Mouse (Mus musculus) forebrain, postnatal 0 days (tissue): ENCODE measurements around the gene Enho. TPM values are rescaled to one million over a fixed set of nuclear protein-coding genes. Genes with fewer than 3 reads are reported as not detected.

Source experiments
- ATAC-seq: fragments of 200-750 bp; cut with Nextera tagmentation; 2 replicates; pipeline ENCODE4 v1.8.0; 2017; ENCODE audit warnings: mild to moderate bottlenecking, moderate library complexity
- DNase-seq: peaks from one replicate; pipeline ENCODE4 v3.0.0-alpha.2; 2015
- H3K27ac ChIP-seq: fragments of 300-500 bp; sonication (generic); 2 replicates; pipeline ENCODE4 v1.5.1; 2014; ENCODE audit warnings: low read depth, mild to moderate bottlenecking, antibody characterized with exemption, low read length, moderate library complexity, mixed read lengths
- H3K27me3 ChIP-seq: fragments of 300-500 bp; sonication (generic); 2 replicates; pipeline ENCODE4 v1.6.1; 2014; ENCODE audit warnings: mild to moderate bottlenecking, low read length, mixed read lengths; ENCODE audit not compliant: insufficient read depth
- H3K36me3 ChIP-seq: fragments of 300-500 bp; sonication (generic); 2 replicates; pipeline ENCODE4 v1.6.1; 2014; ENCODE audit warnings: mild to moderate bottlenecking, moderate library complexity; ENCODE audit not compliant: insufficient read depth
- H3K4me1 ChIP-seq: fragments of 300-500 bp; sonication (generic); 2 replicates; pipeline ENCODE4 v1.6.1; 2014; ENCODE audit warnings: antibody characterized with exemption; ENCODE audit not compliant: insufficient read depth
- H3K4me2 ChIP-seq: fragments of 300-500 bp; sonication (generic); 2 replicates; pipeline ENCODE4 v1.6.1; 2014; ENCODE audit warnings: low read depth, mild to moderate bottlenecking, moderate library complexity
- H3K4me3 ChIP-seq: fragments of 300-500 bp; sonication (generic); 2 replicates; pipeline ENCODE4 v1.5.1; 2014; ENCODE audit warnings: low read depth, low read length, mixed read lengths
- H3K9ac ChIP-seq: fragments of 300-500 bp; sonication (generic); 2 replicates; pipeline ENCODE4 v1.6.1; 2014; ENCODE audit warnings: mild to moderate bottlenecking
- H3K9me3 ChIP-seq: fragments of 300-500 bp; sonication (generic); 2 replicates; pipeline ENCODE4 v1.6.1; 2016; ENCODE audit warnings: low read length
- CTCF ChIP-seq: sonication (generic); IDR thresholded peaks from 2 replicates; pipeline ENCODE4 v1.5.1; 2016; ENCODE audit warnings: antibody characterized with exemption, control low read depth, low read depth
- WGBS: fragments of 180-500 bp; shearing (Covaris S2); extraction: QIAGEN DNeasy Blood & Tissue Kit; methylation state at CpG from one replicate; pipeline ENCODE4 v1.1.7; 2014; 5-methylcytosine and 5-hydroxymethylcytosine counted together
- polyA plus RNA-seq: library from polyadenylated mRNA; unstranded; fragments of >200 nt; fragmentation: Nextera tagmentation; extraction: Ambion mirVana; gene quantifications from 2 replicates; pipeline ENCODE4 v1.2.1, GENCODE M21; 2015
- total RNA-seq: library from RNA; depleted of rRNA; stranded (reverse); fragments of >200 nt; gene quantifications from 2 replicates; pipeline ENCODE4 v1.2.3, GENCODE M21; 2014

Gene Enho
- total and polyA plus RNA-seq, 2 experiments from 2014 or later: 106 to 117 TPM

GRCm38 (mm10) chr4:41633001-41633400 lies 7.1 kb downstream of the Enho start:
- ATAC-seq (no peak), DNase-seq (no peak)
- H3K4me3 ChIP-seq: no peak overlapping the region
- TF ChIP-seq CTCF: no peak
- H3K9me3 ChIP-seq: no peaks in the 10 kb centered on the region
- H3K4me2 ChIP-seq: no peak overlapping the region
- H3K36me3 ChIP-seq: no peaks in the 10 kb centered on the region; the same call in 1 of the 2 replicates
- no peaks in the 10 kb centered on the region for H3K27me3 ChIP-seq
- H3K4me1 ChIP-seq: peaks cover 15% of the 10 kb centered on the region
- WGBS: 74% methylated on average over 9 of the region's 9 CpGs
- H3K27ac ChIP-seq: no peak overlapping the region
- H3K9ac ChIP-seq: no peak overlapping the region

- WGBS: 4% methylated on average over 11 of the region's 11 CpGs
- Histone ChIP-seq H3K36me3 (no peaks in the 10 kb centered on the region), H3K27me3 (no peaks in the 10 kb centered on the region), H3K27ac (peak overlapping the region; percentile 66; the same call in 1 of the 2 replicates), H3K4me1 (peaks cover 15% of the 10 kb centered on the region), H3K4me3 (no peak overlapping the region), H3K9me3 (no peaks in the 10 kb centered on the region), H3K9ac (peak overlapping the region; percentile 33; the same call in 1 of the 2 replicates), H3K4me2 (no peak overlapping the region)
- ATAC-seq (peak; percentile 49), DNase-seq (peak; percentile 42)
- no peak for TF ChIP-seq CTCF
These were observed 8.7 kb downstream of the Enho start for GRCm38 (mm10) chr4:41631390-41631789.

- WGBS: 43% methylated on average over 6 of the region's 6 CpGs
- no peak for ATAC-seq
- no peaks in the 10 kb centered on the region for H3K27me3 ChIP-seq
- no peak overlapping the region for H3K4me3 ChIP-seq
- H3K9ac ChIP-seq: no peak overlapping the region
- DNase-seq: no peak
- H3K36me3 ChIP-seq: no peaks in the 10 kb centered on the region
- H3K4me1 ChIP-seq: peaks cover 15% of the 10 kb centered on the region
- TF ChIP-seq CTCF: no peak
- H3K27ac ChIP-seq: no peak overlapping the region
- no peaks in the 10 kb centered on the region for H3K9me3 ChIP-seq
- H3K4me2 ChIP-seq: no peak overlapping the region
These were observed 9.9 kb downstream of the Enho start for GRCm38 (mm10) chr4:41630196-41630595.

GRCm38 (mm10) chr4:41628202-41628927 lies 11.8 kb downstream of the Enho start:
- Histone ChIP-seq H3K4me2 (no peak overlapping the region), H3K36me3 (no peaks in the 10 kb centered on the region), H3K9me3 (no peaks in the 10 kb centered on the region), H3K27me3 (no peaks in the 10 kb centered on the region), H3K4me3 (no peak overlapping the region), H3K4me1 (peaks cover 15% of the 10 kb centered on the region), H3K9ac (no peak overlapping the region), H3K27ac (no peak overlapping the region)
- ATAC-seq (peak; percentile 44), DNase-seq (peak; percentile 27)
- 18% methylated on average over 8 of the region's 8 CpGs for WGBS
- no peak for TF ChIP-seq CTCF

- no peak for DNase-seq
- no peak for TF ChIP-seq CTCF
- 84% methylated on average over 14 of the region's 14 CpGs for WGBS
- no peak overlapping the region for H3K27ac ChIP-seq
- no peaks in the 10 kb centered on the region for H3K4me1 ChIP-seq
- no peak overlapping the region for H3K9ac ChIP-seq
- no peak for ATAC-seq
- no peaks in the 10 kb centered on the region for H3K9me3 ChIP-seq
- no peak overlapping the region for H3K4me2 ChIP-seq
- H3K36me3 ChIP-seq: no peaks in the 10 kb centered on the region
- H3K27me3 ChIP-seq: no peaks in the 10 kb centered on the region; the same call in 1 of the 2 replicates
- H3K4me3 ChIP-seq: no peak overlapping the region
These were observed 18.1 kb downstream of the Enho start for GRCm38 (mm10) chr4:41622071-41622470.

- ATAC-seq (0 out of 2 replicates have a peak, but pooled peaks have one; percentile 16), DNase-seq (peak; percentile 27)
- 33% methylated on average over 12 of the region's 12 CpGs for WGBS
- H3K4me2 ChIP-seq: no peak overlapping the region
- no peaks in the 10 kb centered on the region for H3K9me3 ChIP-seq
- H3K9ac ChIP-seq: no peak overlapping the region
- no peak overlapping the region for H3K4me3 ChIP-seq
- H3K36me3 ChIP-seq: no peaks in the 10 kb centered on the region
- TF ChIP-seq CTCF: no peak
- H3K27me3 ChIP-seq: no peaks in the 10 kb centered on the region; the same call in 1 of the 2 replicates
- no peak overlapping the region for H3K27ac ChIP-seq
- no peaks in the 10 kb centered on the region for H3K4me1 ChIP-seq
These were observed 21.0 kb downstream of the Enho start for GRCm38 (mm10) chr4:41618916-41619746.
